Mouse (Mus musculus): ENCODE data around the gene Ptch2. TPM values are rescaled to one million over a fixed set of nuclear protein-coding genes. Genes with fewer than 3 reads are reported as not detected.

Ptch2 gene
- polyA plus RNA-seq (2012; rRNA removed): 31.0 and 31.2 TPM in 2 replicates

GRCm38 (mm10) chr4:117095551-117096452, at the start of gene Ptch2:
Gene Ptch2, plus strand, starts transcription at chr4:117096075.
- H3K27me3 ChIP-seq (ENCODE audit: control insufficient read depth, insufficient read depth, low read length): no peaks in the 10 kb centered on the region
- no peak for TF ChIP-seq POLR2A (IDR thresholded peaks at IDR 0.05; ENCODE audit: control insufficient read depth, low read depth, low read length)

GRCm38 (mm10) chr4:117048836-117049235, 47.0 kb upstream of the Ptch2 start:
- H3K4me3 ChIP-seq (ENCODE audit: control insufficient read depth, low read depth, low read length): no peak overlapping the region
- no peaks in the 10 kb centered on the region for H3K36me3 ChIP-seq (ENCODE audit: control insufficient read depth, insufficient read depth, low read length)
- no peak overlapping the region for H3K27ac ChIP-seq (ENCODE audit: control insufficient read depth, insufficient read depth, low read depth, low read length)
- TF ChIP-seq CTCF (IDR thresholded peaks at IDR 0.05; ENCODE audit: control insufficient read depth, insufficient read depth, insufficient replicate concordance, low read depth, low read length): no peak
- no peaks in the 10 kb centered on the region for H3K27me3 ChIP-seq (ENCODE audit: control insufficient read depth, insufficient read depth, low read length)
- H3K4me1 ChIP-seq (ENCODE audit: control insufficient read depth, insufficient read depth, low read length): no peaks in the 10 kb centered on the region

More at GRCm38 (mm10) chr4:117095551-117096452, at the start of gene Ptch2:
- H3K27ac ChIP-seq (ENCODE audit: control insufficient read depth, insufficient read depth, low read depth, low read length): peak within 1 kb of the TSS; percentile 69
- H3K4me1 ChIP-seq (ENCODE audit: control insufficient read depth, insufficient read depth, low read length): peaks cover 7% of the 10 kb centered on the region
- H3K4me3 ChIP-seq (ENCODE audit: control insufficient read depth, low read depth, low read length): peak within 1 kb of the TSS; percentile 96
- H3K36me3 ChIP-seq (ENCODE audit: control insufficient read depth, insufficient read depth, low read length): no peaks in the 10 kb centered on the region

GRCm38 (mm10) chr4:117049485-117049884, 46.4 kb upstream of the Ptch2 start:
- TF ChIP-seq POLR2A (IDR thresholded peaks at IDR 0.05; ENCODE audit: control insufficient read depth, low read depth, low read length): no peak
- TF ChIP-seq CTCF (IDR thresholded peaks at IDR 0.05; ENCODE audit: control insufficient read depth, insufficient read depth, insufficient replicate concordance, low read depth, low read length): no peak
- no peak overlapping the region for H3K27ac ChIP-seq (ENCODE audit: control insufficient read depth, insufficient read depth, low read depth, low read length)
- H3K36me3 ChIP-seq (ENCODE audit: control insufficient read depth, insufficient read depth, low read length): no peaks in the 10 kb centered on the region
- H3K27me3 ChIP-seq (ENCODE audit: control insufficient read depth, insufficient read depth, low read length): no peaks in the 10 kb centered on the region
- no peak overlapping the region for H3K4me3 ChIP-seq (ENCODE audit: control insufficient read depth, low read depth, low read length)
- no peaks in the 10 kb centered on the region for H3K4me1 ChIP-seq (ENCODE audit: control insufficient read depth, insufficient read depth, low read length)

GRCm38 (mm10) chr4:117052626-117053025, 43.2 kb upstream of the Ptch2 start:
- H3K27me3 ChIP-seq (ENCODE audit: control insufficient read depth, insufficient read depth, low read length): no peaks in the 10 kb centered on the region
- no peak overlapping the region for H3K27ac ChIP-seq (ENCODE audit: control insufficient read depth, insufficient read depth, low read depth, low read length)
- H3K36me3 ChIP-seq (ENCODE audit: control insufficient read depth, insufficient read depth, low read length): no peaks in the 10 kb centered on the region
- no peak for TF ChIP-seq CTCF (IDR thresholded peaks at IDR 0.05; ENCODE audit: control insufficient read depth, insufficient read depth, insufficient replicate concordance, low read depth, low read length)
- TF ChIP-seq POLR2A (IDR thresholded peaks at IDR 0.05; ENCODE audit: control insufficient read depth, low read depth, low read length): no peak
- no peaks in the 10 kb centered on the region for H3K4me1 ChIP-seq (ENCODE audit: control insufficient read depth, insufficient read depth, low read length)
- no peak overlapping the region for H3K4me3 ChIP-seq (ENCODE audit: control insufficient read depth, low read depth, low read length)

GRCm38 (mm10) chr4:117053956-117054355, 41.9 kb upstream of the Ptch2 start:
- Histone ChIP-seq H3K4me3 (ENCODE audit: control insufficient read depth, low read depth, low read length) (no peak overlapping the region), H3K36me3 (ENCODE audit: control insufficient read depth, insufficient read depth, low read length) (no peaks in the 10 kb centered on the region), H3K4me1 (ENCODE audit: control insufficient read depth, insufficient read depth, low read length) (no peaks in the 10 kb centered on the region), H3K27me3 (ENCODE audit: control insufficient read depth, insufficient read depth, low read length) (no peaks in the 10 kb centered on the region), H3K27ac (ENCODE audit: control insufficient read depth, insufficient read depth, low read depth, low read length) (no peak overlapping the region; the same call in 1 of the 2 replicates)
- TF ChIP-seq POLR2A (IDR thresholded peaks at IDR 0.05; ENCODE audit: control insufficient read depth, low read depth, low read length) (no peak), CTCF (IDR thresholded peaks at IDR 0.05; ENCODE audit: control insufficient read depth, insufficient read depth, insufficient replicate concordance, low read depth, low read length) (no peak)

GRCm38 (mm10) chr4:117056102-117056501, 39.8 kb upstream of the Ptch2 start:
- no peaks in the 10 kb centered on the region for H3K27me3 ChIP-seq (ENCODE audit: control insufficient read depth, insufficient read depth, low read length)
- H3K4me3 ChIP-seq (ENCODE audit: control insufficient read depth, low read depth, low read length): no peak overlapping the region
- no peaks in the 10 kb centered on the region for H3K4me1 ChIP-seq (ENCODE audit: control insufficient read depth, insufficient read depth, low read length)
- H3K27ac ChIP-seq (ENCODE audit: control insufficient read depth, insufficient read depth, low read depth, low read length): no peak overlapping the region
- no peaks in the 10 kb centered on the region for H3K36me3 ChIP-seq (ENCODE audit: control insufficient read depth, insufficient read depth, low read length)
- TF ChIP-seq CTCF (IDR thresholded peaks at IDR 0.05; ENCODE audit: control insufficient read depth, insufficient read depth, insufficient replicate concordance, low read depth, low read length) (no peak), POLR2A (IDR thresholded peaks at IDR 0.05; ENCODE audit: control insufficient read depth, low read depth, low read length) (no peak)

- Histone ChIP-seq H3K36me3 (ENCODE audit: control insufficient read depth, insufficient read depth, low read length) (no peaks in the 10 kb centered on the region), H3K4me1 (ENCODE audit: control insufficient read depth, insufficient read depth, low read length) (no peaks in the 10 kb centered on the region), H3K27me3 (ENCODE audit: control insufficient read depth, insufficient read depth, low read length) (no peaks in the 10 kb centered on the region), H3K4me3 (ENCODE audit: control insufficient read depth, low read depth, low read length) (no peak overlapping the region), H3K27ac (ENCODE audit: control insufficient read depth, insufficient read depth, low read depth, low read length) (no peak overlapping the region)
- TF ChIP-seq POLR2A (IDR thresholded peaks at IDR 0.05; ENCODE audit: control insufficient read depth, low read depth, low read length) (no peak), CTCF (IDR thresholded peaks at IDR 0.05; ENCODE audit: control insufficient read depth, insufficient read depth, insufficient replicate concordance, low read depth, low read length) (no peak)
Observed at GRCm38 (mm10) chr4:117056514-117056913, 39.4 kb upstream of the Ptch2 start.

Data from testis, adult 2 months (tissue).